Mouse (Mus musculus) hindbrain, embryonic 14.5 days (tissue): Measurements from ENCODE around the gene Lpin2. TPM values are rescaled to one million over a fixed set of nuclear protein-coding genes. Genes with fewer than 3 reads are reported as not detected.

ENCODE experiments used
- ATAC-seq: fragments of 200-750 bp; cut with Nextera tagmentation; 2 replicates; pipeline ENCODE4 v1.8.0; 2017; ENCODE audit warnings: moderate number of reproducible peaks, mild to moderate bottlenecking, moderate TSS enrichment, moderate library complexity; ENCODE audit not compliant: low FRiP score
- DNase-seq: peaks from one replicate; pipeline ENCODE4 v3.0.0-alpha.2; 2015; ENCODE audit warnings: low spot score
- H3K27ac ChIP-seq: fragments of 300-500 bp; sonication (generic); 2 replicates; pipeline ENCODE4 v1.5.1; 2014; ENCODE audit warnings: mild to moderate bottlenecking, moderate library complexity
- H3K27me3 ChIP-seq: fragments of 300-500 bp; sonication (generic); 2 replicates; pipeline ENCODE4 v1.6.1; 2014; ENCODE audit warnings: mild to moderate bottlenecking, low read length, mixed read lengths; ENCODE audit not compliant: control insufficient read depth, insufficient read depth
- H3K36me3 ChIP-seq: fragments of 300-500 bp; sonication (generic); replicated peaks from 2 replicates; pipeline ENCODE4 v1.6.1; 2014; ENCODE audit not compliant: control insufficient read depth, insufficient read depth
- H3K4me1 ChIP-seq: fragments of 300-500 bp; sonication (generic); replicated peaks from 2 replicates; pipeline ENCODE4 v1.6.1; 2014; ENCODE audit warnings: antibody characterized with exemption, low read length, mixed read lengths; ENCODE audit not compliant: control insufficient read depth, insufficient read depth
- H3K4me2 ChIP-seq: fragments of 300-500 bp; sonication (generic); replicated peaks from 2 replicates; pipeline ENCODE4 v1.6.1; 2014; ENCODE audit warnings: mild to moderate bottlenecking, moderate library complexity
- H3K4me3 ChIP-seq: fragments of 300-500 bp; sonication (generic); replicated peaks from 2 replicates; pipeline ENCODE4 v1.5.1; 2014; ENCODE audit warnings: mild to moderate bottlenecking, low read length
- H3K9ac ChIP-seq: fragments of 300-500 bp; sonication (generic); 2 replicates; pipeline ENCODE4 v1.6.1; 2014
- H3K9me3 ChIP-seq: fragments of 300-500 bp; sonication (generic); 2 replicates; pipeline ENCODE4 v1.6.1; 2016; ENCODE audit warnings: low read length; ENCODE audit not compliant: control insufficient read depth
- WGBS: fragments of 180-500 bp; shearing (Covaris S2); extraction: QIAGEN DNeasy Blood & Tissue Kit; methylation state at CpG from one replicate; pipeline ENCODE4 v1.1.7; 2014; 5-methylcytosine and 5-hydroxymethylcytosine counted together
- polyA plus RNA-seq: library from polyadenylated mRNA; unstranded; fragments of >200 nt; fragmentation: Nextera tagmentation; extraction: Ambion mirVana; gene quantifications from 2 replicates; pipeline ENCODE4 v1.2.1, GENCODE M21; 2014

Gene Lpin2
- polyA plus RNA-seq, 1 experiment from 2014 or later: 44.1 TPM

GRCm38 (mm10) chr17:71233210-71233609 lies 50.9 kb downstream of the Lpin2 start:
- whole genome bisulfite sequencing: 98% methylated on average over 4 of the region's 4 CpGs
- H3K9ac ChIP-seq: no peak overlapping the region
- peaks cover 63% of the 10 kb centered on the region for H3K36me3 ChIP-seq
- H3K4me3 ChIP-seq: no peak overlapping the region
- no peak overlapping the region for H3K4me2 ChIP-seq
- no peaks in the 10 kb centered on the region for H3K9me3 ChIP-seq
- H3K27me3 ChIP-seq: no peaks in the 10 kb centered on the region
- DNase-seq (no peak), ATAC-seq (no peak)
- H3K4me1 ChIP-seq: no peaks in the 10 kb centered on the region
- H3K27ac ChIP-seq: no peak overlapping the region

DNA sequence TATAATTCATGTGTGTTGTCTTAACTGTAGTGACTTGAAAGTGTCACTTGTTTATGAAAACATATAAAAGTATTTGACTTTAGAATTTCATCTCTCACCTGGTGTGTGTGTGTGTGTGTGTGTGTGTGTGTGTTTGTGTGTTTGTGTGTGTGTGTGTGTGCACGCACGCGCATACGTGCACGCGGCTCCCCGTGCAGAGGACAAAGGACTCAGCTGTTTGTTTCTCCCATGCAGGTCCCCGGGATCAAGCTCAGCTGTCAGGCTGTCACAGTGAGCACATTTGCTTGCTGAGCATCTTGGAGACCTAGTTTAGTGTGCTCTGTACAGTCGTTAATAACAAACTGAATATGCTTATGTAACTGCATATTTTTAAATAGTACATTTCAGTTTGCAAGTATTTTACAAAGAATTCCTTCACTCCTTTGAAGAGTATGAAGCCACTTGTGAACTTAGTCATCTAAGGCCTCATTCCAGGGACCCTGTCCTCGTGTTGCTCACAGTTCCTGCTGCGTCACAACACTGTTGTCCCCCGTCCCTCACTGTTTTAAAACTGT lies 51.8 kb downstream of the Lpin2 start:
- Histone ChIP-seq H3K36me3 (peaks cover 71% of the 10 kb centered on the region), H3K4me1 (no peaks in the 10 kb centered on the region), H3K9ac (no peak overlapping the region), H3K9me3 (no peaks in the 10 kb centered on the region), H3K27ac (no peak overlapping the region), H3K4me2 (no peak overlapping the region), H3K4me3 (no peak overlapping the region), H3K27me3 (no peaks in the 10 kb centered on the region)
- no peak for DNase-seq
- WGBS: 84% methylated on average over 12 of the region's 12 CpGs
- ATAC-seq: no peak

DNA sequence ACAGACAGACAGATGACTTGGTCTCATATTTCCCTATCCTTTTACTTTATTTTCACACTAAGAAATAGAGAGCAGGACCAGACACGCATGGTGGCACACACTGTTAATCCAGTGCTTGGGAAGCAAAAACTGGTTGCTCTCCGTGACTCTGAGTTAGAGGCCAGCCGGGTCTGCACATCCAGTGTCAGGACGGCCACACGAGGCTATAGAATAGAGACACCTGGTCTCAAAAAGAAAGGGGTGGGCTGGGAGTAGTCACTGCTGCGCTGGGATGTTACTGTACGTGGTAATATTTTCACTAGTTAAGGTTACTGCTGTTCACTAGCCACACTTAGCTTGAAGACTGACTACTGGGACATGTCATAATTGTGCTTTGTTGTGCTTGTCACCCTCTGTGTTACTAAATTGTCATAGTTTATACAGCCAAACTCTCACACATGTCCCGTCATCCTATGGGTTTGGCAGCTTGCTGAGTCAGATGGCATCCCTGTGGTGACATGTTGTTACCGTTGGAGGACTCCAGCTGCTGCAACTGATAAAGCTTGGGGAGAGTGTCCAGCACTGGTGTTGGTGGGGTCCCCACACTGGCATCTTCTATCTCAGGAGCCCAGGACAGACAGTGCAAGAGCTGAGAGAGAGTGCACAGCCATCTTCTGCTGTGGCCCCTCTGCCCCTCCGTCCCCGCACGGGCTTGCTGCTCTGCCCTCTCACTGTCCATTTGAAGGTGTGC lies 53.0 kb downstream of the Lpin2 start:
- DNase-seq: no peak
- H3K4me2 ChIP-seq: no peak overlapping the region
- H3K4me1 ChIP-seq: no peaks in the 10 kb centered on the region
- peaks cover 80% of the 10 kb centered on the region for H3K36me3 ChIP-seq
- H3K27me3 ChIP-seq: no peaks in the 10 kb centered on the region
- WGBS: 94% methylated on average over 12 of the region's 12 CpGs
- no peak overlapping the region for H3K27ac ChIP-seq
- no peak for ATAC-seq
- H3K9me3 ChIP-seq: no peaks in the 10 kb centered on the region
- H3K9ac ChIP-seq: no peak overlapping the region
- H3K4me3 ChIP-seq: no peak overlapping the region

GRCm38 (mm10) chr17:71238494-71238893 lies 56.1 kb downstream of the Lpin2 start:
- Histone ChIP-seq H3K4me3 (no peak overlapping the region), H3K27ac (no peak overlapping the region), H3K36me3 (peaks cover 83% of the 10 kb centered on the region), H3K4me2 (no peak overlapping the region), H3K27me3 (no peaks in the 10 kb centered on the region), H3K9me3 (no peaks in the 10 kb centered on the region), H3K9ac (no peak overlapping the region), H3K4me1 (no peaks in the 10 kb centered on the region)
- 96% methylated on average over 7 of the region's 7 CpGs for WGBS
- DNase-seq: no peak
- no peak for ATAC-seq

- Histone ChIP-seq H3K4me1 (no peaks in the 10 kb centered on the region), H3K4me3 (no peak overlapping the region), H3K9me3 (no peaks in the 10 kb centered on the region), H3K27ac (no peak overlapping the region), H3K36me3 (peaks cover 91% of the 10 kb centered on the region), H3K27me3 (no peaks in the 10 kb centered on the region), H3K9ac (no peak overlapping the region), H3K4me2 (no peak overlapping the region)
- DNase-seq (no peak), ATAC-seq (no peak)
- WGBS: 96% methylated on average over 9 of the region's 9 CpGs
Observed at GRCm38 (mm10) chr17:71240811-71241210, 58.5 kb downstream of the Lpin2 start.

- no peak for DNase-seq
- H3K9ac ChIP-seq: no peak overlapping the region
- H3K27me3 ChIP-seq: no peaks in the 10 kb centered on the region
- no peaks in the 10 kb centered on the region for H3K4me1 ChIP-seq
- ATAC-seq: no peak
- peaks cover 95% of the 10 kb centered on the region for H3K36me3 ChIP-seq
- no peak overlapping the region for H3K27ac ChIP-seq
- H3K4me3 ChIP-seq: no peak overlapping the region
- WGBS: 92% methylated on average over 7 of the region's 7 CpGs
- H3K9me3 ChIP-seq: no peaks in the 10 kb centered on the region
- no peak overlapping the region for H3K4me2 ChIP-seq
Observed at GRCm38 (mm10) chr17:71242666-71243065, 60.3 kb downstream of the Lpin2 start.

- peaks cover 98% of the 10 kb centered on the region for H3K36me3 ChIP-seq
- no peaks in the 10 kb centered on the region for H3K4me1 ChIP-seq
Observed at GRCm38 (mm10) chr17:71245133-71245532, 62.8 kb downstream of the Lpin2 start.

GRCm38 (mm10) chr17:71246022-71246421 lies 63.7 kb downstream of the Lpin2 start:
- Histone ChIP-seq H3K27ac (no peak overlapping the region), H3K4me2 (no peak overlapping the region), H3K4me3 (no peak overlapping the region), H3K9me3 (no peaks in the 10 kb centered on the region), H3K27me3 (no peaks in the 10 kb centered on the region), H3K9ac (no peak overlapping the region), H3K4me1 (no peaks in the 10 kb centered on the region), H3K36me3 (peaks cover 98% of the 10 kb centered on the region)
- DNase-seq: no peak
- 95% methylated on average over 4 of the region's 4 CpGs for WGBS
- ATAC-seq: no peak

More at GRCm38 (mm10) chr17:71245133-71245532, 62.8 kb downstream of the Lpin2 start:
- no peak overlapping the region for H3K4me3 ChIP-seq
- no peaks in the 10 kb centered on the region for H3K9me3 ChIP-seq
- no peak overlapping the region for H3K9ac ChIP-seq
- H3K4me2 ChIP-seq: no peak overlapping the region
- no peaks in the 10 kb centered on the region for H3K27me3 ChIP-seq
- WGBS: 98% methylated on average over 15 of the region's 15 CpGs
- no peak overlapping the region for H3K27ac ChIP-seq
- DNase-seq: no peak
- ATAC-seq: no peak

GRCm38 (mm10) chr17:71248963-71249362 lies 66.6 kb downstream of the Lpin2 start:
- Histone ChIP-seq H3K36me3 (peaks cover 72% of the 10 kb centered on the region), H3K4me3 (no peak overlapping the region), H3K27ac (no peak overlapping the region), H3K27me3 (no peaks in the 10 kb centered on the region), H3K4me1 (no peaks in the 10 kb centered on the region), H3K4me2 (no peak overlapping the region), H3K9me3 (no peaks in the 10 kb centered on the region), H3K9ac (no peak overlapping the region)
- WGBS: 79% methylated on average over 6 of the region's 6 CpGs
- ATAC-seq (no peak), DNase-seq (no peak)
